Mouse (Mus musculus) right cerebral cortex, postnatal 14 days (tissue): ENCODE measurements at regions not wholly inside any gene's neighbourhood (a gene's known extent, or its start where the extent isn't known, plus 50 kb on each side); places are given as distances from the start of the nearest gene placed in this dataset.

ENCODE experiments used
- DNase-seq: peaks from one replicate; pipeline ENCODE4 v3.0.0; 2022

DNA sequence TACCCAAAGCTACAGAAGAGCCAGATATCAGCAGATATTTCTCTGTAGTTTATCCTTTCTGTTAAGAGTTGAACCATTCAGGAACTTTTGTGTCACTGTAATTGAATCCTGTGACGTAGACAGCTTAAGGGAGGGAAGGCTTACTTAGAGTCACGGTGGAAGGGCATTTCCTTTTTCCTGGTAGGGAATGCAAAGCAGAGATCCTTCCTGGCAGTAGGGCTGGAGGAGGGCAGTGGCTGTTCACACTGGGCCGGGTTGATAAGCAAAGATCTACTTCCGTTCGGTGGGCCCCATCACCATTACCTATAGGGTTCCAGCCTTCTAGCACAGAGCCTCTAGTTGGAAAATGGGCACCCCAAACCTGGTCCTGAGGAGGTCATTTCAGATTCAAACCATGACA lies 710.7 kb upstream of the Car8 start:
- DNase-seq: no peak

DNA sequence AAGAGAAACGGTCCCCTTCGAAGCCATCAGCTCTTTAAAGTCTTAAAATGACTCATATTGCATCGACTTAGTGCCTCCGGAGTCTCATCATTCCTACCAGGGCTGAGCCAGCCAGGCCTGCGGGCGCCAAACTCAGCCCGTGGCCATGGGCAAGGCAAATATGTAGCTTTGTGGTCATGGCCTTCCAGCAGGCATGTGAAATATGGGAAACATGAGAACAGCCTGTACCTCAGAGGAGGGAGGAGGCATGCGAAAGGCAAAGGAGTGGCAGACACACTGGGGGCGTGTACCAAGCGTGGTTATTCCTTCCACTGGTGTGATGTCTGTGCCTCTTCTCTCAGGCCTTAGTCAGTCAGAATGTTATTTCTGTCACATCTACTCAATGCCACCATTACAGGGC lies 706.3 kb upstream of the Car8 start:
- no peak for DNase-seq

DNA sequence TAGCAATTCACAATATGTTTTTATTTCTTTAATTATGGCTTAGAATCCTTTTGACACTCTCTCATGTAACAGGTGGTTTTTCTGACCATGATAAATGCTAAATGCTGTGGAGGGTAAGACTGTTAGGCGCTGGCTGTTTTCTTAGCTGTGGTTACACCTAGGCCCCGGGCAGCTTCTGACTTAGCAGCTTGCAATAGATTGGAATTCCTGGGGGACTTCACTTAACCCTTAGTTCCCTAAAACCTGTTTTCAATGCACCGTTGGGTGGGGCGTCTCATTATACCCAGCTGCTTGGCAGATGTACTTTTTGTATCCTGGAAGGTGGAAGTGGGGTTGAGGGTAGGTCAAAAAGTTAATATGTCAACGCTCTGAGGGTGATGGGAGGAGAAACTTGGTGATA lies 704.2 kb upstream of the Car8 start:
- DNase-seq: no peak

DNA sequence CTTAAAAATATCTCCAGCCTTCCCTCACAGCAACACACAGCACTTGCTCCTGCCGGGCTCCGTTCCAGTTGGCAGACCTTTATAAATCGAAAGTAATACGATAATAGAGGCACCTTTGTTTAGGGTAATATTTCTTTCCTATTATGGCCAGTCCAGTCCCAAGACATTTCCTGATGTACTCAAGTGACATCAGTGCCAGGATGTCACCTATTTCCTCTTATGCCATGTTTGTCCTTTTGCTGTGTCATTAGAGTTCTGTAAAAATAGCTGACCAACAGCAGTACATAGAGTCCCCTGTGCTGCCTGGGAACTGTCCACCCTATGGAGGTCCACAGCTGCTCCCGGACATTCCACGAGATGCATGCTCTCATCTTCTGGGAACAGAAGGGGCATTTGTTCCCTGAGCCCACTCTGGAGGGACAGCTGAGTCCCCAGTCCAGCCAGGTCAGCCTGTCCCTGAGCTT lies 700.1 kb upstream of the Car8 start:
- DNase-seq: no peak

DNA sequence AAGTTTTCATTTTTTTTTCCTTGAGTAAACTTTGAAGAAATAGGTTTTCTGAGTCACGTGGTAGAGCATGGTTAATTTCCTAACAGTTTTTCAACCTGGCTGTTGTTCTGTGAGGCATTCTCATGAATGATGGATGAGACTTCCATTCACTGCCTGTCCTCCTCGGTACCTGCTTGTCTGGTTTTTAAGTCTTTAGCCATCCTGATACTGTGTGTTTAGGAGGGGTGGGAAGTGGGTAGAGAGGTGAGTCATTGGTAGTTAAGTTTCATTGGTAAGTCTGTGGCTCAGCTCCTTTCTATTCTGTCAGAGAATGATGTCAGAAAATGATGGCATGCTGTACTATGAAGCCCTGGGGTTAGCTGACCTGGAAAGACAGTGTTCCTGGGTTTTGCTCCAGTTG lies 697.1 kb upstream of the Car8 start:
- DNase-seq: no peak

DNA sequence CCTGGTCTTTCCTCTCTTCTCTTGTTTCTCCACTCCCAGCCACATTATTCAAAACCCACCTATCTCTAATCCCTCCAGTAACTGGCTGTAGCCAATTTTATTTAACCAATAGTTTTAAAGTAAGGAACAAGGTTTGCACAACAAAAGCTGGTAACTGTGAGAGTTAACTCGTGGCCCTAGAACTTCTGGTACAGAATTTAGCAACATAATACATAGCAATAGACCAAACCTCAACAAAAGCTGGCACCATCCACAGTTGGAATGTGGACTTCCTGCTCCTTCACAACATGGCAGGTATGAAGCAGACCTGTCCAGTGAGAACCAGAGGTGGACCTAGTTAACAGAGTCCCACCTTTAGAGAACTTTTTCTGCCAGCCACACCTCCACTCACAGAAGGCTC lies 695.7 kb upstream of the Car8 start:
- no peak for DNase-seq

DNA sequence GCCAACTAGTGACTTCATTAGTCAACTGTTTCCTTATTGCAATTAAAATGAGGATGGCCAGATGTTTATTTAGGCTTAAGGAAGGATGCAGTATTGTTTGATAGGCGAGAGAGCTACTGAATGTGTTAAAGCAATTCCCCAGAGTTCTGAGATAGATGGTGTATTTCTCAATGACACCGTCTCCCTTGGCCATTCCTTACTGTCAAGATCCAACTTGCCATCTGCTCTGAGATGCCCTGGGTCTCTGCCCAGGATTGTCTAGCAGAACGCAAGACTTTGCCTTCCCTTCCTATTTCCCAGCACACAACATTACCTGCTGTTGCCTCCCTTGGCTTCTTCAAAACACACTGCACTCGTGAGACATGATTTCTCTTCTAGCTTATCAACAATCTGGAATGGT lies 690.5 kb upstream of the Car8 start:
- no peak for DNase-seq

DNA sequence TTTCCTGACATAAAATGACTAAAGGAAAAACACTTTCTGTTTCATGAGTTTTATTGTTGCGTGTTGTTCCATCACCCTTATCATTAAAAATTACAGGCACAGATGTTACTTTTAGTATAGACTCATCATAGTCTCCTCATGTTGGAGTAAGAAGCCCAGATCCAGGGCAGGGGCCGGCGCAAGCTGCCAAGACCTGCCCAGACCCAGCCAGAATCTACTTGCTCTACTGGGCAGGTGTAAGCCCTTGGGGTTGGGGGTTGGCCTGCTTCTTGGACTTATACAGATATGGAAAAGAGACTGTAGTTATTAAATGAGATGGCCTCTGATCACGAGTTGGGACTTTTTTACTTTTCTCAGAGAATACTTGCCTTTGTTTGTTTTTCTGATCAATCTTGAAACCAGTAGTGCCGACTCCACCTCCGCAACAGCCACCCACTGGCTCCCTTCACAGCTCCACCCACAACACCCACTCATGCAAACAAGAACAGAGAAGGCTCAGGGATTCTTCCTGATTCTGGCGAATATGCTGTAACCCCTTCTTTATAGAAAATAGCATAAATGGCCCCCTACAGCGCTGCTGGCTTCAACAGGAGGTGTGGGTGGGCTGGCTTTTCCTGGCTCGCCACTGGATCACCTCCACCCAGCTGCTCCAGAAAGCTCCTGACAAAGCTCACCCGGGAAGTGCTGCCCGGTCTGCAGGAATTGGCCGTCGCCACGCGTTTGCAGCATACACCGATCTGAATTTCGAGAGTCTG lies 689.9 kb upstream of the Car8 start:
- no peak for DNase-seq

DNA sequence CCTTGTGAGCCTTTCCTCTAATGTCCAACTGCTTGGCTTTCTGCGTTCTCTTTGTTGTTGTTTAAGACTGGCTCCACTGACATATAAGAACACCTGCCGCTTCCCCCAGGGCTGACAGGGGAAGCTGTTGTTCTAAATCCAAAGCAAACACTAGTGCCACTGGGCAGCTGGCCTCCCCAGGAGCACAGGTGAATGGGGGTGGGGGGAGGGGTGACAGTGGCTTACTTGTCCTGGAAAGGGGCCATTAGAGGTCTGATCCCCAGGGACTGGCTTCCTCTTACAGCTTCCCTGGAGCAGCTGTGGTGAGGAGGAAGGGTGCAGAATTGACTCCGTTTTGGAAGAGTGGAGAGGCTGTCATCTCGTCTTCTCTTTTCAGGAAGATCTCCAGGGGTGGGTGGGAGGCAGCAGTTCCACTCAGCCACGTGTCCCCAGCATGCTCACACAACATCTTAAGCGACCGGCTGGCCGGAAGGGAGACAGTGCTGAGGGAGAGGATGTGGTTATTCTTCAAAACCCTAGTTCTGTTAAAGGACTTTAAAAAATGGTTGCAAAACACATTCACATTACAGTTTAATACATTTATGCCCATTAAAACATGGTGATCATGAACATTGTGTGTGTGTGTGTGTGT lies 688.5 kb upstream of the Car8 start:
- no peak for DNase-seq

DNA sequence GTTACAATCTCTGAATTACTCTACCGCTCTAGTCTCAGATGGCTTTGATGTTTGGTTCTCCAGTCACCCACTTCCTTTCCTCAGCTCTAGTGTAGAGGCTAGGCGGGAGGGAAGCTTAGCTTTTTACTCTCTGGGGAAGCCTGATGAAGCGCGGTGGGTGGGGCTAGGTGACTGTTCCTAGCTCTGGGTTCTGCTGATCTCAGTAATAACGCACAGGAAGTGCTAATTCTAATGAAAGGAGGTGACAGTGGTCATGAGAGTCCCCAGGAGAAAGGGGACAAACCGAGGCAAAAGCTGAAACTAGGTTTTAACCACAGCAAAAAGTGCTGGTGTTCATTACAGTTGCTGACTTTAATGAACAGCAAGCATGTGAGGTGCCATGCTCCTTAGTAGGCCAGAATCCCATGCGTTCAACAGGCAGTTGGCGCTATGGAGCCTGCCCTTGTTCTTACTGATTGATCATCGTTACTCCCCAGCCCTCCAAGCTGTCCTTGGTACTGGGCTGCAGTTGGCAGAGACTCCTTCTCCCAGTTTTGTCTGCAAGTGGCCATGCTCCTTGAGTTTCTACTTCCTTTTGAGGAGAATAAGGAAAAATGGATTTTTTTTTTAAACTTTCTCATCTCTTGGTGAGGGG lies 687.9 kb upstream of the Car8 start:
- no peak for DNase-seq

DNA sequence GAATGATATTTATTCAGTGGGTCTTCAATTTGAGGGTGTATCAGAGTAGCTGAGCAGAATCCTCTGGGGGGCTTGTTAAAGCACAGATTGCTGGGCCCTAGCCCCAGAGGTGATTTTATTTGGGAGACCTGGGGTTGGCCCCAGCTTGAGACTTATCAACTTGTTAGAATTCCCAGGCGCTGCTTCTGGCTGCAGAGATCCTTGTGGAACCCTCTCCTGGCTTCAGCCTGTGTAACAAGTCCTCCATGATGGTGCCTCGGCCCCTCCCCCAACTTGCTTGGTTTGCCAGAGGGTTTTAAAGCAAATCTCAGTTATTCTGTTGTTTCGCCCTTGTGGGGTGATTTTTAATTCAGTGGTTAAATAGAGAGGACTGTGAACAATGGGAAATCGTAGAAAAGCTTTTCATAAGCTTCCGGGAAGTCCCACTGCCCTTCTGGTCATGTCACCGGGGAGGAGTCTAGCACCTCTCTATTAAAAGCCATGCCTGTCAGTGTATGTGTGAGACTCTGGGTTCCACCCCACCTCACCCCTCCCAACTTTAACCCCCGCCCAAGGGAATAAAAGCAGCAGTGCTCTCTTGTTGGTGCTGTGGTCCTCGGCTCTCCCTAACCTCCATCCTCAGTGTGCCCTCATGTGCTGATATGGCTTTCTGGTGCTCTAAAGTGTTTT lies 684.0 kb upstream of the Car8 start:
- DNase-seq: no peak

DNA sequence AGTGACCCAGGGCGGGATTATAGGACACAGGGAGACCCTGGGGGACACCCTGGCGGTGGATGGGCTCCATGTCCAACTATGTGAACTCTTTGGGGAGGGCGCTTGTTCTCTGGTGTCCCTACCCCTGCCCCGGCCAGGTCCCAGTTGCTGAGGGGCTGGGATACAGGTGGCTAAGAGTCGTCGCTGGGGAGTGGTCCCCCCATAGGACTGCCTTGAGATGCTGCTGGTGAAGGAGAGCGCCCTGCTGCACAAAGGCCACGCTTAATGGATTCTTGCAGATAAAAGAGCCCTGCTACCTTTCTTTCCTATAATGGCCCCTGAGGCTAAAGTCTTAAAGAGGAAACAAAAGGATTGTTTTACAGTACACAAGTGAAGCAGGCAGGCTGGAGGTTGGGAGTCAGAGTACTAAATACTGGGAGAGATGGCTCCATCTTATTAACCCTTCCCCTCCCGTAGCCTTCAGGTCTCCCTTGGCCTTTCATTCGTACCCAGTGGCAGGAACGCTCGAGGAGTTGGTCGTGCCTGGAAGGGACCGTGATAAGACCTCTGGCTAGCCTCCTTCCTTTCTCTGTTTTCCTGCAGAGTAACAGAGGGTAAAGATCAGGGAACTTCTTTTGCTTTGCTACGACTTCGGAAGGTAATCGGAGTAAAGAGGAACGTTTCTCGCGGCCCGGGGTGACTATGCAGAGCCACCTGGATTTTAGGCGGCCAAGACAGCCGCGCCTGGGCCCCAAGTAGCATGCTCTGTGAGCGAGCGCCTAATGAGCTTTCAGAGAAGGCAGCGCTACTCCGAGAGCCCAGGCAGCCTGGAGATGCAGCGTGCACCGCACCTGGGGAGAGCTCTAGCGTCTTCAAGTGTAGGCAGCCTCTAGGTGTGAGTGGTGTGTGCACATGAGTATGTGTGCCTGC lies 682.9 kb upstream of the Car8 start:
- no peak for DNase-seq

DNA sequence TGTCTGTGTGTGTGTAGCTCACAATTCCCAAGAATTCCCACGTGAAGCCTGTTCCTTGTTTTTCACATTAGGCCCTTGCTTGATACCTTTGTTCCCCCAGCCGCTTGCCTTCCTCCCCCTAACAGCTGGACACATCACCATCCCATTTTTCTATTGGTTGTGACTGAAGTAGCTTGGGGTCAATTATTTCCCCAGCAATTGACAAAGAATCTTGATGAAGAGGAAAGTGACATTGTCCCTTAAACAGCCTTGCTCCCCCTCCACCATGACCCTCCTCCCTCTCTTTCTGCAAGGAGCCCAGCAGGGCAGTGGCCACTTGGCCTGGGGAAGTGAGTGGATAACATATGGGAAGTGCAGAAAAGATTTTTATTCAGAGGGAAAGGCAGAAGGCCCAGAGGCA lies 681.5 kb upstream of the Car8 start:
- DNase-seq: no peak

DNA sequence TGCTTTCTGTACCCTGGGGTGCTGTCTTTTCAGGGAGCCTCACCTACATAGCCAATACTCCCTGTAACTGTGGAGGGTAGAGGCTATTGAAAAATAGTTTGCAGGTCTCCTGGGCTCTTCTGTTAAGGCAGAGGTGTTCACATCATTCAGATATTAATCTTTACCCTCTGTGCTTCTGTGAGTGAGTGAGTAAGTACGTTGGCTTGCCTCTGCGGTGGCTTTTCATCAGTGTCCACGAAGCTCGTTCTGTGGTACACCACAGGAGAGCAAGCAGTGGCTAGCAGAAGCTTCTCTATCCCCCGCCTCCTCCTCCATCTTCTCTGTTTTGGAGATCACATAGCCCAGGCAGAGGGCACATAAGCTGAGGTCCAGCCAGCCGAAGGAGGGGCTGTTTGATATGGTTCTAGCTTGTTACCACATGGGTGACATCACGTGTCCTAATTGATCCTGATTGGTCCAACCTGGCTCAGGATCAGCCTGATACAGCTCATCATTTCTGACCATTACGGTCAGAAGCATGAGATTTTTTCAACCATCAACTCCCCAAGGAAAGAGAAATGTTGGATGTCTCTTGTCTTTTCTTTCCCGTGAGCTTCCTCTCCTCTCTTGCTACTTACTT lies 680.6 kb upstream of the Car8 start:
- DNase-seq: no peak
